Mouse (Mus musculus): Measurements from ENCODE around the gene Psma5. TPM values are rescaled to one million over a fixed set of nuclear protein-coding genes. Genes with fewer than 3 reads are reported as not detected.
A peak's percentile ranks its signal among the peaks of the same experiment; 100 is the strongest.
"Not testable (repeated sequence)": the region's sequence is repeated elsewhere in the genome, so short reads cannot be mapped to it uniquely, and the experiment has no call there.

Psma5 gene
- total RNA-seq, 2 experiments from 2014 or later: 126 to 128 TPM

GRCm38 (mm10) chr3:108279495-108279894, 22.8 kb downstream of the Psma5 start:
- DNase-seq (ENCODE audit: low spot score in 2 of 2): not testable (repeated sequence)

GRCm38 (mm10) chr3:108282401-108283240, 25.9 kb downstream of the Psma5 start:
- no peak for DNase-seq (ENCODE audit: low spot score in 2 of 2)

GRCm38 (mm10) chr3:108283241-108283561, 26.5 kb downstream of the Psma5 start:
- DNase-seq (ENCODE audit: low spot score in 2 of 2): no peak

GRCm38 (mm10) chr3:108283781-108284601, 27.3 kb downstream of the Psma5 start, which contains the start of gene Sort1:
Gene Sort1, plus strand, starts transcription at chr3:108284082.
- DNase-seq (ENCODE audit: low spot score in 2 of 2): peak; percentile 71 to 83

GRCm38 (mm10) chr3:108285078-108285711, 28.5 kb downstream of the Psma5 start:
- no peak for DNase-seq (ENCODE audit: low spot score in 2 of 2)

DNA sequence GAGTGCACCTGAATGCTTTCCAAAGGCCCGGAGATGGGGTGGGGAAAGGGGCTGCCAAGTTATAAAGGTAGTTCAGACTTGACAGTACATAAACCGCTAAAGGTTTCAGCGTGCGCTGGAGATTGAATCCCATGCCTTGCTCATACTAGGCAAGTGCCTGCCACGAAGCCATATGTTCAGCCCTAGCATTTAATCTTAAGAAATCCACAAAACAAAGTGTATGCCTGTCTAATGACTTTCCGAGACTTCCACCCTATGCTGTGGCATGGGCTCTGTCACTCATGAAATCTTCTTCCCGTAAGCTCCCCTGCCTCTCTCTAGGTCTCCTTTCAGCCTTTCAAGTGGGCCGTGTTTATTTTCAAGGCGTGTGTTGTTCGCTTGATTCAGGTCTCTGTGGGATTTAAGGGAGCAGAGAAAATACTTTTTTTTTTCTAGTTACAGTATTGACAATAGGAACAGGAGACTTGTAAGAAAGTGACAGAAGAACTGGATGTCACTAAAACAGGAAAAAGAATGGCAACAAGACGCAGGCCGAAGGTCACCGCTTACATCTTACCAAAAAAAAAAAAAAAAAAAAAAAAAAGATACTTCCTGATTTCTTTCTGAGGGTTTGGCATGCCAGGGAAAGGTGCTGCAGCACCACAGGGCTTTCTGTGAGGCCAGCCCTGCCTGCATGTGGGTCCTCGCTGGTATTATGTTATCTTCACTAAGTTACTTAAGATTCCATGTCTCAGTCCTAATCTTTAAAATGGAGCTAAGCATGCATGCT, 30.1 kb downstream of the Psma5 start:
- DNase-seq (ENCODE audit: low spot score in 2 of 2): no peak

DNA sequence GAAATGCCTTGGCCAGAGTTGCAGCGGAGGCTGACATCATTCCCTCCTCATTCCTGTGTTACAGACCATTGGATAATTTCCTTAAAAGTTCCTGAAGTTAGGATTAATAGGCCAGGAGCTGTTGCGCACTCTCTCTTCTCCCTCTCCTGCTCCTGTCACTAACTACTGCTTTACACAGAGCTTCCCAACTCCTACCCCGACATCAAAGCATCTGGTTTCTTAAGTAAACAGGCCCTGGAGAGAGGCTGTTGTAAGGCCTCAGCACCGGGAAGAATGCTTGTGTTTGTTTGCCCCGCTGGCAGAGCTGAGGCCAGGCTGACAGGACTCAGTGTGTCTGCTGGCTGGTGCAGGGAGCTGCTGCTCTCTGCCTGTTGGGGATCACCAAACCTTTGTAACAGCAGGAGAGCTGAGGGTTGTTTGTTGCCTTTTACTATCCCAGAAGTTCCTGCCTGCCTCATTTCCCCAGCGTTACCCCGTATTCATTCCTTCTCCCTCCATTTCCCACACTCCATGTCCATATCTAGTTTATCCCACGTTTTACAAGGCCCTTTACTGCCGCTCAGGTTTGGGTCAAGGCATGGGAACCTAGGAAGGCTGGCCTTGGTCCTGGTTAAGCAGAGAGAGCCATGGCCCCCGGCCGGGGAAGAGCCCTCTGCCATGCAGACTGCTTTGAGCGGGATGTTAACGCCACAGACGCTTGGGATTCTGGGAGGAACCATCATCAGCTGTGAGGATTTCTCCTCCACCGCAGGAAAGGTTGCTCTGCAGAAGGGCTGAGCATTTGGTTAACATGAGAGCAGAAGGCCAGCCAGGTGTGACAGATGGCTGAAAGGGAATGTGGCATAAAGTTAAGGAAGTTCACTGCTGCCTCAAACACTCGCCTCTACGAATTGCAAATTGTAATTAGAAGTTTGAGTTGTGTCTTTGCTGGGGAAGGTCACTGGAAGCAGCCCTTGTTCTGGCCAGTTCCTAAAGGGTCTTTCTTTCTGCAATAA, 31.4 kb downstream of the Psma5 start:
- no peak for DNase-seq (ENCODE audit: low spot score in 2 of 2)

- DNase-seq (ENCODE audit: low spot score in 2 of 2): no peak
These were observed 32.8 kb downstream of the Psma5 start for GRCm38 (mm10) chr3:108289311-108290130.

GRCm38 (mm10) chr3:108291036-108291799, 34.5 kb downstream of the Psma5 start:
- no peak for DNase-seq (ENCODE audit: low spot score in 2 of 2)

GRCm38 (mm10) chr3:108294398-108294797, 37.7 kb downstream of the Psma5 start:
- DNase-seq (ENCODE audit: low spot score in 2 of 2): no peak

GRCm38 (mm10) chr3:108295379-108296219, 38.9 kb downstream of the Psma5 start:
- peak in 1 of 2 experiments; percentile 27 for DNase-seq (ENCODE audit: low spot score in 2 of 2)

DNA sequence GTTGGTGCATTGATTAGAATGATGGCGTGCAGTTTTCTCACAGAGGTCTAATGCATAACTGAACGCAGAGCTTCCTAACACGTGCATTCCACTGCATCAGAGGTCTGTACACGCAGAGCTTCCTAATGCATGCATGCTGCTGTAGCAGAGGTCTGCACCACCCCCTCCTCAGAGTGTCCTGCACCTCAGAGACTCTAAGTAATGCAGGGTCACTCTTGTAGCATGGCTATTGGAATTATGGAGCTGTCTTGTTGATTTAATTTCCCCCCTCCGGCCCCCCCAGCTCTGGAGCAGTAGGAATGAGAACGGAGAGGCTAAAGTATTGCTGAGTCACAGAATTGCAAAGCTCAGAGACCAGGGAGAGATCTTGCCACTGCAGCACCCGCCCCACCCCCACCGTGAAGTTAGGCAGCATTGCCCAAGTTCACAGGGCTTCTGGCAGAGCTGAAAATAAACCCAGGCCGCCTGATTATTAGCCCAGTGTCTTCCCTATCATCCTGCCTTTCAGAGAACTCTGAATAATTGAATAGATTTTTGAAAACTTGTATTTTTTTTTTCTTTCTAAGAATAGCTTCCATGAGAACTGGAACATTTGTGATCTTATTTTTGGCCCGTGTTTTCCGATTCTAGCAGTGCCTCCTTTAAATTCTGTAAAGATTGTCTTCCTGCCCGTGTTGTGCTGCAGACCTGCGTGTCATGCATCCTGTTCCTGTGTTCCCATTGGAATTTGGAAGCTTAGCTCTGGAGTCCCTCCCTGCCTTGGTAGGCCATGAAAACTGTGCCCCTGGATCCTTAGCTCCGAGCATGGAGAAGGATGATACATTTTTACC, 39.7 kb downstream of the Psma5 start:
- peak in 1 of 2 experiments; percentile 51 for DNase-seq (ENCODE audit: low spot score in 2 of 2)

GRCm38 (mm10) chr3:108297050-108297419, 40.3 kb downstream of the Psma5 start:
- DNase-seq (ENCODE audit: low spot score in 2 of 2): no peak

- DNase-seq (ENCODE audit: low spot score in 2 of 2): no peak
These were observed 41.2 kb downstream of the Psma5 start for GRCm38 (mm10) chr3:108297603-108298553.

DNA sequence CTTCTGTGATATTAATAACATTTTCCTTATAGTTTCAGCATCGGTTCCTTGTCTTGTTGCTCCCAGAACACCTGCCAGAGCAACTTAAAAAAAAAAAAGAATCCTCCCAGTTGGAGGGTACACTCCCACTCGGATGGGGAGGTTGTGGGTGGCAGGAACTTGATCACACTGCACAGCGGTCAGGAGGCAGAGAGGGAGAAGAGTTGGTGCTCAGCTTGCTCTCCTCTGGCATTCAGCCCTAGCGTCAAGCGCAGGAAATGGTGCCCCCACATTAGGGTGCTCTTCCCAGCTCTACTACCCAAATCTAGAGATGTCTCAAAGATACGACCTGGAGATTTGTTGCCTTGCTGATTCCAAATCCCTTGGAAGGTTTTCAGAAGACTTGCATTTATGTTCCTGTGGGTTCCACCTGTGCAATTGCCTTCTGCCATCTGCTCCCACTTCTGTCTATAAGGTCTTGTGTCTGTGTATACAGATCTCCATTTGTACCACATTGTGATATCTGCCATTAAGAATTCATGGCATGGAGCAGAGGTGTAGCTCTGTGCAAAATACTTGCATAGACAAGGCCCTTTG, 43.8 kb downstream of the Psma5 start:
- no peak for DNase-seq (ENCODE audit: low spot score in 2 of 2)
